Mouse (Mus musculus): ENCODE measurements at regions not wholly inside any gene's neighbourhood (a gene's known extent, or its start where the extent isn't known, plus 50 kb on each side); places are given as distances from the start of the nearest gene placed in this dataset.

- ATAC-seq (ENCODE audit: insufficient number of reproducible peaks, low FRiP score, low TSS enrichment, low read depth): no peak
These were observed 249.8 kb downstream of the Dmrt2 start for GRCm38 (mm10) chr19:25922052-25922451.

GRCm38 (mm10) chr19:25922806-25923205 lies 250.6 kb downstream of the Dmrt2 start:
- H3K36me3 ChIP-seq: no peaks in the 10 kb centered on the region
- H3K4me3 ChIP-seq (replicated peaks): no peak overlapping the region
- peaks cover 22% of the 10 kb centered on the region for H3K4me1 ChIP-seq
- H3K9me3 ChIP-seq (replicated peaks): no peaks in the 10 kb centered on the region
- H3K27me3 ChIP-seq: no peaks in the 10 kb centered on the region
- ATAC-seq (ENCODE audit: insufficient number of reproducible peaks, low FRiP score, low TSS enrichment, low read depth): no peak
- H3K9ac ChIP-seq: no peak overlapping the region
- no peak overlapping the region for H3K27ac ChIP-seq (replicated peaks)
- H3K4me2 ChIP-seq (replicated peaks): no peak overlapping the region
- WGBS: 81% methylated on average over 1 of the region's 1 CpGs

More at GRCm38 (mm10) chr19:25922052-25922451, 249.8 kb downstream of the Dmrt2 start:
- H3K27me3 ChIP-seq: no peaks in the 10 kb centered on the region
- no peak overlapping the region for H3K4me3 ChIP-seq (replicated peaks)
- H3K9me3 ChIP-seq (replicated peaks): no peaks in the 10 kb centered on the region
- no peak overlapping the region for H3K9ac ChIP-seq
- H3K4me1 ChIP-seq: peaks cover 22% of the 10 kb centered on the region
- no peaks in the 10 kb centered on the region for H3K36me3 ChIP-seq
- no peak overlapping the region for H3K4me2 ChIP-seq (replicated peaks)
- no peak overlapping the region for H3K27ac ChIP-seq (replicated peaks)

GRCm38 (mm10) chr19:25923727-25924384 lies 251.6 kb downstream of the Dmrt2 start:
- Histone ChIP-seq H3K4me2 (replicated peaks) (0 out of 2 replicates have a peak overlapping the region, but pooled peaks have one; percentile 8), H3K36me3 (no peaks in the 10 kb centered on the region), H3K27ac (replicated peaks) (peak overlapping the region; percentile 82), H3K4me3 (replicated peaks) (no peak overlapping the region), H3K27me3 (no peaks in the 10 kb centered on the region), H3K9me3 (replicated peaks) (no peaks in the 10 kb centered on the region), H3K9ac (no peak overlapping the region), H3K4me1 (peaks cover 22% of the 10 kb centered on the region)
- peak; percentile 84 for ATAC-seq (ENCODE audit: insufficient number of reproducible peaks, low FRiP score, low TSS enrichment, low read depth)
- WGBS: 25% methylated on average over 10 of the region's 10 CpGs

- 15% methylated on average over 5 of the region's 5 CpGs for WGBS
- H3K27ac ChIP-seq (replicated peaks): peak overlapping the region; percentile 82
- ATAC-seq (ENCODE audit: insufficient number of reproducible peaks, low FRiP score, low TSS enrichment, low read depth): peak; percentile 58; the same call in 1 of the 2 replicates
- H3K4me1 ChIP-seq: peaks cover 22% of the 10 kb centered on the region
- no peaks in the 10 kb centered on the region for H3K27me3 ChIP-seq
- no peaks in the 10 kb centered on the region for H3K9me3 ChIP-seq (replicated peaks)
- no peak overlapping the region for H3K4me3 ChIP-seq (replicated peaks)
- H3K36me3 ChIP-seq: no peaks in the 10 kb centered on the region
- 0 out of 2 replicates have a peak overlapping the region, but pooled peaks have one; percentile 3 for H3K4me2 ChIP-seq (replicated peaks)
- no peak overlapping the region for H3K9ac ChIP-seq
These were observed 252.2 kb downstream of the Dmrt2 start for GRCm38 (mm10) chr19:25924385-25924769.

- ATAC-seq (ENCODE audit: insufficient number of reproducible peaks, low FRiP score, low TSS enrichment, low read depth): no peak
- WGBS: 73% methylated on average over 9 of the region's 9 CpGs
- Histone ChIP-seq H3K4me2 (replicated peaks) (no peak overlapping the region), H3K9ac (no peak overlapping the region), H3K27ac (replicated peaks) (no peak overlapping the region), H3K4me3 (replicated peaks) (no peak overlapping the region), H3K36me3 (no peaks in the 10 kb centered on the region), H3K4me1 (peaks cover 22% of the 10 kb centered on the region), H3K27me3 (no peaks in the 10 kb centered on the region), H3K9me3 (replicated peaks) (no peaks in the 10 kb centered on the region)
These were observed 255.0 kb downstream of the Dmrt2 start for GRCm38 (mm10) chr19:25927220-25927619.

GRCm38 (mm10) chr19:25937343-25937742 lies 265.1 kb downstream of the Dmrt2 start:
- H3K9ac ChIP-seq: no peak overlapping the region
- no peak overlapping the region for H3K27ac ChIP-seq (replicated peaks)
- no peak overlapping the region for H3K4me2 ChIP-seq (replicated peaks)
- no peak for ATAC-seq (ENCODE audit: insufficient number of reproducible peaks, low FRiP score, low TSS enrichment, low read depth)
- no peaks in the 10 kb centered on the region for H3K27me3 ChIP-seq
- no peak overlapping the region for H3K4me3 ChIP-seq (replicated peaks)
- H3K4me1 ChIP-seq: no peaks in the 10 kb centered on the region
- WGBS: 72% methylated on average over 9 of the region's 9 CpGs
- H3K36me3 ChIP-seq: no peaks in the 10 kb centered on the region
- H3K9me3 ChIP-seq (replicated peaks): no peaks in the 10 kb centered on the region

GRCm38 (mm10) chr19:25971210-25971609 lies 299.0 kb downstream of the Dmrt2 start:
- H3K4me3 ChIP-seq (replicated peaks): no peak overlapping the region
- 62% methylated on average over 5 of the region's 5 CpGs for WGBS
- no peak overlapping the region for H3K9ac ChIP-seq
- H3K27ac ChIP-seq (replicated peaks): no peak overlapping the region
- H3K9me3 ChIP-seq (replicated peaks): no peaks in the 10 kb centered on the region
- no peak for ATAC-seq (ENCODE audit: insufficient number of reproducible peaks, low FRiP score, low TSS enrichment, low read depth)
- H3K4me2 ChIP-seq (replicated peaks): no peak overlapping the region
- H3K27me3 ChIP-seq: no peaks in the 10 kb centered on the region
- H3K36me3 ChIP-seq: no peaks in the 10 kb centered on the region
- H3K4me1 ChIP-seq: no peaks in the 10 kb centered on the region

- Histone ChIP-seq H3K27me3 (no peaks in the 10 kb centered on the region), H3K9me3 (replicated peaks) (no peaks in the 10 kb centered on the region), H3K4me1 (no peaks in the 10 kb centered on the region), H3K4me3 (replicated peaks) (no peak overlapping the region), H3K36me3 (no peaks in the 10 kb centered on the region), H3K27ac (replicated peaks) (no peak overlapping the region), H3K9ac (no peak overlapping the region), H3K4me2 (replicated peaks) (no peak overlapping the region)
- no peak for ATAC-seq (ENCODE audit: insufficient number of reproducible peaks, low FRiP score, low TSS enrichment, low read depth)
These were observed 303.0 kb downstream of the Dmrt2 start for GRCm38 (mm10) chr19:25975202-25975601.

GRCm38 (mm10) chr19:25980308-25980707 lies 308.1 kb downstream of the Dmrt2 start:
- H3K27me3 ChIP-seq: no peaks in the 10 kb centered on the region
- WGBS: 80% methylated on average over 4 of the region's 4 CpGs
- ATAC-seq (ENCODE audit: insufficient number of reproducible peaks, low FRiP score, low TSS enrichment, low read depth): no peak
- H3K9me3 ChIP-seq (replicated peaks): no peaks in the 10 kb centered on the region
- no peaks in the 10 kb centered on the region for H3K36me3 ChIP-seq
- no peak overlapping the region for H3K4me3 ChIP-seq (replicated peaks)
- H3K9ac ChIP-seq: no peak overlapping the region
- H3K4me1 ChIP-seq: no peaks in the 10 kb centered on the region
- H3K4me2 ChIP-seq (replicated peaks): no peak overlapping the region
- no peak overlapping the region for H3K27ac ChIP-seq (replicated peaks)

GRCm38 (mm10) chr19:26014620-26015180 lies 342.5 kb downstream of the Dmrt2 start:
- Histone ChIP-seq H3K4me3 (replicated peaks) (no peak overlapping the region), H3K9me3 (replicated peaks) (no peaks in the 10 kb centered on the region), H3K9ac (no peak overlapping the region), H3K4me1 (no peaks in the 10 kb centered on the region; the same call in 1 of the 2 replicates), H3K27ac (replicated peaks) (no peak overlapping the region), H3K27me3 (no peaks in the 10 kb centered on the region), H3K4me2 (replicated peaks) (no peak overlapping the region), H3K36me3 (no peaks in the 10 kb centered on the region)
- no peak for ATAC-seq (ENCODE audit: insufficient number of reproducible peaks, low FRiP score, low TSS enrichment, low read depth)
- WGBS: 41% methylated on average over 8 of the region's 8 CpGs

GRCm38 (mm10) chr19:26021141-26021540 lies 348.9 kb downstream of the Dmrt2 start:
- WGBS: 47% methylated on average over 7 of the region's 7 CpGs

GRCm38 (mm10) chr19:26026103-26026502 lies 353.9 kb downstream of the Dmrt2 start:
- Histone ChIP-seq H3K27me3 (no peaks in the 10 kb centered on the region), H3K9ac (no peak overlapping the region), H3K4me3 (replicated peaks) (no peak overlapping the region), H3K4me2 (replicated peaks) (no peak overlapping the region), H3K9me3 (replicated peaks) (no peaks in the 10 kb centered on the region), H3K36me3 (no peaks in the 10 kb centered on the region), H3K4me1 (0 out of 2 replicates have a peak, but pooled peaks cover 3% of the 10 kb centered on the region), H3K27ac (replicated peaks) (no peak overlapping the region)
- ATAC-seq (ENCODE audit: insufficient number of reproducible peaks, low FRiP score, low TSS enrichment, low read depth): no peak
- WGBS: 73% methylated on average over 3 of the region's 3 CpGs

More at GRCm38 (mm10) chr19:26021141-26021540, 348.9 kb downstream of the Dmrt2 start:
- Histone ChIP-seq H3K27me3 (no peaks in the 10 kb centered on the region), H3K4me3 (replicated peaks) (no peak overlapping the region), H3K27ac (replicated peaks) (no peak overlapping the region), H3K4me2 (replicated peaks) (no peak overlapping the region), H3K9ac (no peak overlapping the region), H3K36me3 (no peaks in the 10 kb centered on the region), H3K9me3 (replicated peaks) (no peaks in the 10 kb centered on the region), H3K4me1 (0 out of 2 replicates have a peak, but pooled peaks cover 3% of the 10 kb centered on the region)
- no peak for ATAC-seq (ENCODE audit: insufficient number of reproducible peaks, low FRiP score, low TSS enrichment, low read depth)

All from embryonic facial prominence, embryonic 15.5 days (tissue).